Mouse (Mus musculus) MEL (cell line): Measurements from ENCODE around the gene Capn8.

Source experiments
- E2F4 ChIP-seq: IDR thresholded peaks from 2 replicates; pipeline ENCODE4 v1.6.1; 2011; ENCODE audit warnings: low read depth, low read length, improper control_type of control experiment, borderline replicate concordance
- POLR2A ChIP-seq, 2 experiments: IDR thresholded peaks; 2 replicates each; pipeline ENCODE4 v1.6.1; 2011 to 2012; ENCODE audit warnings: low read length in 2 of 2, mild to moderate bottlenecking in 2 of 2, control low read depth in 1 of 2, improper control_type of control experiment in 1 of 2, low read depth in 1 of 2, moderate library complexity in 1 of 2; ENCODE audit not compliant: control insufficient read depth in 1 of 2, insufficient read depth in 1 of 2, poor library complexity in 1 of 2

DNA sequence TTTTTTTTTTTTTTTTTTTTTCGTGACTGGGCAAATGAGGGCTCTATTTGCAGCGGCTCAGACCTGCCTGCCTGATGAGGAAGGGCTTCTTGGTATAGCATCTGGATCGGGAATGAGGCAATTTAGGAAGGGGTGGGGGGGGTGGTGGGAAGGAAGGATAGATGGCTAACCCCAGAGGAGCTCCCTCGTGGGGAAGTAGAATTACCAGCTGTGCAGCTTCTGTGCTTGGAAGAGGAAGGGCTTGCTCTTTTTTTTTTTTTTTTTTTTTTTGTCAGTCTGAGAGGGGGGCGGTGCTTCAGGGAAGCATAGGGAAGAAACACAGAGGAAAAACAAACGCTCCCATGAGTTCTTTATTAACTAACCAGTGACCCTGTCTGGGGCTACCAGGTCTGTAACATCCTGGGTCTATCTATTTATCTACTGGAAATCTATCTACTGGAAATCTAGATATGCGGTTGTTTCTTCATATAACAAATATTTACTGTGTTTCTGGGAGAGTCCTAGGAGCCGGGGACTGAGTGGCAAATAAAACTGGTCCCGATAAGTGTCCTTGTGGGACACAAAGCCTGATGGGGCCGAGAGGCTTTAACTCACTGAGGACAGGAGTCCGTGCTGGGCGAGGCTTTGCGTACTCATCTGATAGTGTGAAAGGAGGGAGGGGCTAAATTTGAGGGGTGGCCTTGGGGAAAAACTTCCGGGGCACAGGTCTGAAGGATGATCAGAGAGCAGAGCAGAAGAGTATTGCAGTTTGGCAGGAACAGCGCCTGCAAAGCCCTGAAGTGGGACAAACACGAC, 2.0 kb upstream of the Capn8 start:
- TF ChIP-seq POLR2A (IDR thresholded peaks at IDR 0.05; ENCODE audit: control insufficient read depth in 1 of 2, insufficient read depth in 1 of 2, low read depth in 1 of 2, low read length in 2 of 2, poor library complexity in 1 of 2) = no peak
- TF ChIP-seq E2F4 = no peak
